Mouse (Mus musculus) limb, embryonic 14.5 days (tissue): Measurements from ENCODE around the gene Gbf1. TPM values are rescaled to one million over a fixed set of nuclear protein-coding genes. Genes with fewer than 3 reads are reported as not detected.

Source experiments
- ATAC-seq: fragments of 200-750 bp; cut with Nextera tagmentation; 2 replicates; pipeline ENCODE4 v1.8.0; 2017; ENCODE audit warnings: low read depth, moderate number of reproducible peaks, moderate TSS enrichment; ENCODE audit not compliant: low FRiP score
- DNase-seq: peaks from one replicate; pipeline ENCODE4 v3.0.0-alpha.2; 2015; ENCODE audit warnings: low spot score
- H3K27ac ChIP-seq: fragments of 300-500 bp; sonication (generic); replicated peaks from 2 replicates; pipeline ENCODE4 v1.5.1; 2014; ENCODE audit warnings: low read depth, mild to moderate bottlenecking, low read length, moderate library complexity, mixed read lengths
- H3K27me3 ChIP-seq: fragments of 300-500 bp; sonication (generic); 2 replicates; pipeline ENCODE4 v1.6.1; 2014; ENCODE audit warnings: low read length, mixed read lengths; ENCODE audit not compliant: control insufficient read depth, insufficient read depth
- H3K36me3 ChIP-seq: fragments of 300-500 bp; sonication (generic); 2 replicates; pipeline ENCODE4 v1.6.1; 2014; ENCODE audit warnings: mild to moderate bottlenecking, low read length, moderate library complexity, mixed read lengths; ENCODE audit not compliant: control insufficient read depth, insufficient read depth
- H3K4me1 ChIP-seq: fragments of 300-500 bp; sonication (generic); 2 replicates; pipeline ENCODE4 v1.6.1; 2014; ENCODE audit warnings: antibody characterized with exemption, low read length, mixed read lengths; ENCODE audit not compliant: control insufficient read depth, insufficient read depth
- H3K4me2 ChIP-seq: fragments of 300-500 bp; sonication (generic); replicated peaks from 2 replicates; pipeline ENCODE4 v1.6.1; 2014; ENCODE audit warnings: low read depth, mild to moderate bottlenecking, low read length, moderate library complexity; ENCODE audit not compliant: severe bottlenecking
- H3K4me3 ChIP-seq: fragments of 300-500 bp; sonication (generic); replicated peaks from 2 replicates; pipeline ENCODE4 v1.5.1; 2014; ENCODE audit warnings: low read length
- H3K9ac ChIP-seq: fragments of 300-500 bp; sonication (generic); 2 replicates; pipeline ENCODE4 v1.6.1; 2014; ENCODE audit warnings: mild to moderate bottlenecking, low read depth, low read length, moderate library complexity; ENCODE audit not compliant: severe bottlenecking
- H3K9me3 ChIP-seq: fragments of 300-500 bp; sonication (generic); 2 replicates; pipeline ENCODE4 v1.6.1; 2016; ENCODE audit warnings: low read length; ENCODE audit not compliant: control insufficient read depth
- POLR2A ChIP-seq: fragments of 200-500 bp; IDR thresholded peaks from 2 replicates; pipeline ENCODE4 v1.8.0; 2012; ENCODE audit warnings: inconsistent platforms, mild to moderate bottlenecking, moderate library complexity, borderline replicate concordance; ENCODE audit not compliant: insufficient read depth, insufficient read length; ENCODE audit errors: extremely low read depth
- WGBS: fragments of 180-500 bp; shearing (Covaris S2); extraction: QIAGEN DNeasy Blood & Tissue Kit; methylation state at CpG from one replicate; pipeline ENCODE4 v1.1.7; 2014; 5-methylcytosine and 5-hydroxymethylcytosine counted together
- polyA plus RNA-seq, 2 experiments: library from polyadenylated mRNA; depleted of rRNA in 1 of 2; stranded (reverse) in 1 of 2; unstranded in 1 of 2; fragments of >200 nt; fragmentation: Nextera tagmentation in 1 of 2; extraction: Ambion mirVana in 1 of 2; gene quantifications; 2 replicates each; pipeline versions ENCODE4 v1.2.1 to v1.2.3; 2012 to 2014

Gbf1 gene
- polyA plus RNA-seq, 2 experiments = 66.8 to 92.1 TPM

DNA sequence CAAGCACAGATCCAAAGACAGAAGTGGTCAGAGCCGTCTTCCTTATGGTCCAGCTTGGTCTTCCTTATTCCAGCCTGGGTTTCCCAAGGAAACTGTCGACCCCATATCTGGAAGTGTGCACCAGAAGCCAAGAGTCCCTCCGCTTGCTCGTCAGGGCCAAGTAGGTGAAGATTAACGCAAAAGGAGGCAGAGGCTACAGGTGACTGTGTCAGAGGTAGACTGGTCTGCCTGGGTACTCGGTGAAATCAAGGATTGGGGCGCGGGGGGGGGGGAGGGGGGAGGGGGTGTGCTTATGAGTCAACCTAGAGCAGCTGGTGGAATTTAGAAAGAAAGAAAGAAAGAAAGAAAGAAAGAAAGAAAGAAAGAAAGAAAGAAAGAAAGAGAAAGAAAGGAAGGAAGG lies 21.0 kb upstream of the Gbf1 start:
- TF ChIP-seq POLR2A = no peak
- no peaks in the 10 kb centered on the region for H3K36me3 ChIP-seq
- H3K4me3 ChIP-seq = peak overlapping the region; percentile 25
- peaks cover 55% of the 10 kb centered on the region for H3K27me3 ChIP-seq
- H3K9me3 ChIP-seq = no peaks in the 10 kb centered on the region
- no peak overlapping the region for H3K9ac ChIP-seq
- peaks cover 9% of the 10 kb centered on the region; the same call in 1 of the 2 replicates for H3K4me1 ChIP-seq
- H3K4me2 ChIP-seq = peak overlapping the region; percentile 40; the same call in 1 of the 2 replicates
- H3K27ac ChIP-seq = no peak overlapping the region
- DNase-seq (no peak), ATAC-seq (no peak)
- WGBS = 9% methylated on average over 8 of the region's 8 CpGs

GRCm38 (mm10) chr19:46131694-46132525 lies 20.4 kb upstream of the Gbf1 start, which contains the start of gene Elovl3:
Elovl3 (plus strand) TSS chr19:46131897.
- DNase-seq = peak; percentile 36
- Histone ChIP-seq H3K9ac (no peak within 1 kb of the TSS), H3K27me3 (peaks cover 61% of the 10 kb centered on the region), H3K27ac (no peak within 1 kb of the TSS), H3K36me3 (no peaks in the 10 kb centered on the region), H3K4me3 (peak within 1 kb of the TSS; percentile 25), H3K4me1 (peaks cover 14% of the 10 kb centered on the region; the same call in 1 of the 2 replicates), H3K4me2 (peak within 1 kb of the TSS; percentile 40; the same call in 1 of the 2 replicates), H3K9me3 (no peaks in the 10 kb centered on the region)
- WGBS = 6% methylated on average over 31 of the region's 31 CpGs
- no peak for ATAC-seq
- TF ChIP-seq POLR2A = no peak

DNA sequence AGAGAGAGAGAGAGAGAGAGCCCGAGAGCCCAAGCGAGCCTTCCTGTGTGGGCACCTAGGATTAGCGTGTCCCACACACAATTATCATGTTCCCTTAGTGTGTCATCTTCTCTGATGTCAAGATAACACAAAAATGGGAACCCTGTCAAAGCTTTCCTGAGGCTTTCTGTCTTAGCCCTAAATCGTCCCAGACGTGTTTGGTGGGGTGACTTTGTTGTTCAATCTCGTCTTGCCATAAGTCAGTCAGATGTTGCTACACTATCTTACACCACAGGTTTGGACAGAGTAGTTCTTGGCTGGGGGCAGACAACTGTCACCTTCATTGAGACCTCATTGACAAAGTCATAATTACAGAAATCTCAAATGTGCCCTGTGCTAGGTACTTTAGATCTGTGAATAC lies 19.7 kb upstream of the Gbf1 start:
- no peak for TF ChIP-seq POLR2A
- Histone ChIP-seq H3K4me2 (no peak overlapping the region), H3K27me3 (peaks cover 68% of the 10 kb centered on the region), H3K27ac (no peak overlapping the region), H3K4me3 (no peak overlapping the region), H3K36me3 (no peaks in the 10 kb centered on the region), H3K9ac (no peak overlapping the region), H3K9me3 (no peaks in the 10 kb centered on the region), H3K4me1 (peaks cover 15% of the 10 kb centered on the region; the same call in 1 of the 2 replicates)
- DNase-seq (no peak), ATAC-seq (no peak)
- WGBS = 44% methylated on average over 6 of the region's 6 CpGs

GRCm38 (mm10) chr19:46135297-46135696 lies 17.0 kb upstream of the Gbf1 start:
- DNase-seq (peak; percentile 95), ATAC-seq (peak; percentile 75)
- Histone ChIP-seq H3K36me3 (no peaks in the 10 kb centered on the region), H3K9ac (no peak overlapping the region), H3K4me2 (peak overlapping the region; percentile 100), H3K27me3 (peaks cover 81% of the 10 kb centered on the region), H3K4me1 (peaks cover 15% of the 10 kb centered on the region; the same call in 1 of the 2 replicates), H3K4me3 (peak overlapping the region; percentile 51), H3K27ac (no peak overlapping the region), H3K9me3 (no peaks in the 10 kb centered on the region)
- 0 out of 2 replicates have a peak, but pooled peaks have one; percentile 44 for TF ChIP-seq POLR2A
- WGBS = 0% methylated on average over 12 of the region's 12 CpGs

DNA sequence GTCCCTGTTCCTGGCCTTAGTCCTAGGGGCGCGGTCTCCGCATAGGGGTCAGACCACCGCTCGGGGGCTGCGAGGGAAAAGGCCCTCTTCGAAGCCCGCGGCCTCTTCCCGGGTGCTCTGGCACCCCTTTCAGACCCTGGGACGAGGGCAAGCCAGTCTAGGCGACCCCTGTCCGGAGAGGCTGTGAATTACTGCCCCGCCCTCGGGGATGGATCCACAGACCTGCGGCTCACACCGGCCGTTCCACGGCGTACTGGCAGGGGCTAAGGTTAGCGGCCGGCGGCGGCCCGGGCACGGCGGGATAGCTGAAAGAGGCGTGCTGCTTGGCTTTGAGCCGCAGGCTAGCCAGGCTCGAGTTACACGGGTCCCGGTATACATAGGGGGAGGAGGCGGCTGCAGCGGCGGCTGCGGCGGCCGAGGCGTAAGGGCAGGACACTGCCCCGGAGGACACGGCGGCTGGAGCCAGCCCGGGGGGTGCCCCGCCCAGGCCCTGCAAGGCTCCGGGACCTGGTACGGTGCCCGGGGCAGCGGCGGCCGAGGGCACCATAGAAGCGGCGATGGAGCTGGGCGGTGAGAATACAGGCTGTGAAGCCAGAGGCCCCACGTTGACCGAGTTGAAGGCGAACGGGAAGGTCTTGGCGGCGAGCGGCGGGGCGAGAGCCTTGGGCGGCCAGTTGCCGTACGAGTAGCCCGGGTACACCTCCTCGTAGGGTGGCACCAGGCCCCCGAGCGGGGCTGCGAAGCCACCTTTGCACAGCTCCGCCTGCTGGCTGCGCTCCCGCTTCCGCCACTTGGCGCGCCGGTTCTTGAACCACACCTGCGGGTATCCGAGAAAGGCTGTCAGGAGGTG lies 16.3 kb upstream of the Gbf1 start:
- Histone ChIP-seq H3K4me2 (peak overlapping the region; percentile 100), H3K4me3 (peak overlapping the region; percentile 51), H3K4me1 (peaks cover 15% of the 10 kb centered on the region; the same call in 1 of the 2 replicates), H3K27me3 (peaks cover 74% of the 10 kb centered on the region), H3K27ac (no peak overlapping the region), H3K9ac (peak overlapping the region; percentile 51), H3K9me3 (no peaks in the 10 kb centered on the region), H3K36me3 (no peaks in the 10 kb centered on the region)
- no peak for DNase-seq
- under 1% methylated on average over 67 of the region's 79 CpGs for WGBS
- ATAC-seq = peak; percentile 45; the same call in 1 of the 2 replicates
- no peak for TF ChIP-seq POLR2A
